Mouse (Mus musculus) forebrain, embryonic 16.5 days (tissue): ENCODE results near the gene Marc1. TPM values are rescaled to one million over a fixed set of nuclear protein-coding genes. Genes with fewer than 3 reads are reported as not detected.

Experiments used
- ATAC-seq: fragments of 200-750 bp; cut with Nextera tagmentation; 2 replicates; pipeline ENCODE4 v1.8.0; 2017; ENCODE audit warnings: mild to moderate bottlenecking, moderate library complexity
- H3K27ac ChIP-seq: fragments of 300-500 bp; sonication (generic); 2 replicates; pipeline ENCODE4 v1.5.1; 2014; ENCODE audit warnings: low read length, control low read depth
- H3K27me3 ChIP-seq: fragments of 300-500 bp; sonication (generic); replicated peaks from 2 replicates; pipeline ENCODE4 v1.6.1; 2014; ENCODE audit warnings: low read length; ENCODE audit not compliant: control insufficient read depth, insufficient read depth
- H3K36me3 ChIP-seq: fragments of 300-500 bp; sonication (generic); 2 replicates; pipeline ENCODE4 v1.6.1; 2014; ENCODE audit not compliant: control insufficient read depth, insufficient read depth
- H3K4me1 ChIP-seq: fragments of 300-500 bp; sonication (generic); replicated peaks from 2 replicates; pipeline ENCODE4 v1.6.1; 2014; ENCODE audit warnings: low read length; ENCODE audit not compliant: control insufficient read depth, insufficient read depth
- H3K4me2 ChIP-seq: fragments of 300-500 bp; sonication (generic); 2 replicates; pipeline ENCODE4 v1.6.1; 2014; ENCODE audit warnings: mild to moderate bottlenecking, low read length, control low read depth
- H3K4me3 ChIP-seq: fragments of 300-500 bp; sonication (generic); replicated peaks from 2 replicates; pipeline ENCODE4 v1.5.1; 2014; ENCODE audit warnings: mild to moderate bottlenecking, low read length, control low read depth
- H3K9ac ChIP-seq: fragments of 300-500 bp; sonication (generic); replicated peaks from 2 replicates; pipeline ENCODE4 v1.6.1; 2014; ENCODE audit warnings: low read depth, low read length, control low read depth
- H3K9me3 ChIP-seq: fragments of 300-500 bp; sonication (generic); 2 replicates; pipeline ENCODE4 v1.6.1; 2016; ENCODE audit warnings: low read length; ENCODE audit not compliant: control insufficient read depth
- WGBS: fragments of 180-500 bp; shearing (Covaris S2); extraction: QIAGEN DNeasy Blood & Tissue Kit; methylation state at CpG from one replicate; pipeline ENCODE4 v1.1.7; 2014; 5-methylcytosine and 5-hydroxymethylcytosine counted together
- polyA plus RNA-seq: library from polyadenylated mRNA; unstranded; fragments of >200 nt; fragmentation: Nextera tagmentation; extraction: Ambion mirVana; gene quantifications from 2 replicates; pipeline ENCODE4 v1.2.1, GENCODE M21; 2015

Marc1 gene
- polyA plus RNA-seq, 1 experiment from 2014 or later = not detected

- Histone ChIP-seq H3K27me3 (no peaks in the 10 kb centered on the region), H3K4me3 (no peak overlapping the region), H3K4me1 (peaks cover 11% of the 10 kb centered on the region), H3K27ac (no peak overlapping the region), H3K36me3 (peaks cover 5% of the 10 kb centered on the region), H3K9ac (no peak overlapping the region), H3K9me3 (no peaks in the 10 kb centered on the region), H3K4me2 (peak overlapping the region; percentile 22; the same call in 1 of the 2 replicates)
- WGBS = 26% methylated on average over 23 of the region's 23 CpGs
- no peak for ATAC-seq
These were observed 16.1 kb upstream of the Marc1 start for GRCm38 (mm10) chr1:184827175-184827701.

- Histone ChIP-seq H3K36me3 (no peaks in the 10 kb centered on the region), H3K4me2 (peak overlapping the region; percentile 34; the same call in 1 of the 2 replicates), H3K27me3 (no peaks in the 10 kb centered on the region), H3K4me3 (no peak overlapping the region), H3K9ac (no peak overlapping the region), H3K27ac (no peak overlapping the region), H3K9me3 (no peaks in the 10 kb centered on the region), H3K4me1 (peaks cover 11% of the 10 kb centered on the region)
- WGBS = 23% methylated on average over 11 of the region's 11 CpGs
- ATAC-seq = peak; percentile 32; the same call in 1 of the 2 replicates
These were observed 14.0 kb upstream of the Marc1 start for GRCm38 (mm10) chr1:184825093-184825492.

- WGBS = 2% methylated on average over 12 of the region's 12 CpGs
These were observed 13.3 kb upstream of the Marc1 start for GRCm38 (mm10) chr1:184824439-184824851.

GRCm38 (mm10) chr1:184822678-184823077 lies 11.6 kb upstream of the Marc1 start:
- H3K4me3 ChIP-seq = peak overlapping the region; percentile 29
- H3K4me1 ChIP-seq = peaks cover 11% of the 10 kb centered on the region
- no peaks in the 10 kb centered on the region for H3K9me3 ChIP-seq
- WGBS = 11% methylated on average over 11 of the region's 11 CpGs
- H3K27me3 ChIP-seq = no peaks in the 10 kb centered on the region
- 0 out of 2 replicates have a peak overlapping the region, but pooled peaks have one; percentile 32 for H3K9ac ChIP-seq
- no peaks in the 10 kb centered on the region; the same call in 1 of the 2 replicates for H3K36me3 ChIP-seq
- peak; percentile 84 for ATAC-seq
- H3K27ac ChIP-seq = no peak overlapping the region
- H3K4me2 ChIP-seq = peak overlapping the region; percentile 48

More at GRCm38 (mm10) chr1:184824439-184824851, 13.3 kb upstream of the Marc1 start:
- H3K9ac ChIP-seq = no peak overlapping the region
- no peaks in the 10 kb centered on the region for H3K9me3 ChIP-seq
- H3K27ac ChIP-seq = no peak overlapping the region
- peaks cover 11% of the 10 kb centered on the region for H3K4me1 ChIP-seq
- peak; percentile 81 for ATAC-seq
- H3K4me3 ChIP-seq = no peak overlapping the region
- peak overlapping the region; percentile 34; the same call in 1 of the 2 replicates for H3K4me2 ChIP-seq
- no peaks in the 10 kb centered on the region for H3K36me3 ChIP-seq
- no peaks in the 10 kb centered on the region for H3K27me3 ChIP-seq

GRCm38 (mm10) chr1:184817768-184818167 lies 6.7 kb upstream of the Marc1 start:
- 88% methylated on average over 6 of the region's 6 CpGs for WGBS
- no peak overlapping the region for H3K9ac ChIP-seq
- no peak for ATAC-seq
- no peaks in the 10 kb centered on the region for H3K27me3 ChIP-seq
- no peak overlapping the region for H3K27ac ChIP-seq
- no peaks in the 10 kb centered on the region; the same call in 1 of the 2 replicates for H3K36me3 ChIP-seq
- H3K4me2 ChIP-seq = no peak overlapping the region
- no peaks in the 10 kb centered on the region for H3K9me3 ChIP-seq
- H3K4me3 ChIP-seq = no peak overlapping the region
- H3K4me1 ChIP-seq = peaks cover 1% of the 10 kb centered on the region; the same call in 1 of the 2 replicates

GRCm38 (mm10) chr1:184811716-184812250 lies 670 bp upstream of the Marc1 start:
- no peak overlapping the region for H3K4me2 ChIP-seq
- no peak overlapping the region for H3K9ac ChIP-seq
- peaks cover 8% of the 10 kb centered on the region; the same call in 1 of the 2 replicates for H3K27me3 ChIP-seq
- H3K27ac ChIP-seq = no peak overlapping the region
- H3K4me1 ChIP-seq = peaks cover 6% of the 10 kb centered on the region
- H3K9me3 ChIP-seq = no peaks in the 10 kb centered on the region
- H3K36me3 ChIP-seq = no peaks in the 10 kb centered on the region
- no peak overlapping the region for H3K4me3 ChIP-seq
- no peak for ATAC-seq
- 83% methylated on average over 8 of the region's 8 CpGs for WGBS

- Histone ChIP-seq H3K27me3 (peaks cover 8% of the 10 kb centered on the region; the same call in 1 of the 2 replicates), H3K4me1 (peaks cover 6% of the 10 kb centered on the region), H3K27ac (no peak overlapping the region), H3K9ac (no peak overlapping the region), H3K9me3 (no peaks in the 10 kb centered on the region), H3K36me3 (no peaks in the 10 kb centered on the region), H3K4me2 (no peak overlapping the region), H3K4me3 (no peak overlapping the region)
- no peak for ATAC-seq
- 82% methylated on average over 6 of the region's 6 CpGs for WGBS
These were observed 1.5 kb downstream of the Marc1 start for GRCm38 (mm10) chr1:184809578-184810001.

- WGBS = 84% methylated on average over 17 of the region's 17 CpGs
- no peaks in the 10 kb centered on the region for H3K36me3 ChIP-seq
- peaks cover 6% of the 10 kb centered on the region for H3K4me1 ChIP-seq
- no peak overlapping the region for H3K4me3 ChIP-seq
- no peak overlapping the region for H3K4me2 ChIP-seq
- H3K9ac ChIP-seq = no peak overlapping the region
- H3K9me3 ChIP-seq = no peaks in the 10 kb centered on the region
- peaks cover 8% of the 10 kb centered on the region; the same call in 1 of the 2 replicates for H3K27me3 ChIP-seq
- ATAC-seq = no peak
- no peak overlapping the region for H3K27ac ChIP-seq
These were observed 2.6 kb downstream of the Marc1 start for GRCm38 (mm10) chr1:184808418-184809012.

- Histone ChIP-seq H3K9ac (no peak overlapping the region), H3K27ac (no peak overlapping the region)
- WGBS = 65% methylated on average over 15 of the region's 15 CpGs
These were observed 3.3 kb downstream of the Marc1 start for GRCm38 (mm10) chr1:184807627-184808417.

More at GRCm38 (mm10) chr1:184807627-184808417, 3.3 kb downstream of the Marc1 start:
- Histone ChIP-seq H3K9me3 (no peaks in the 10 kb centered on the region), H3K4me3 (no peak overlapping the region), H3K4me2 (no peak overlapping the region), H3K4me1 (peaks cover 6% of the 10 kb centered on the region), H3K36me3 (no peaks in the 10 kb centered on the region), H3K27me3 (peaks cover 8% of the 10 kb centered on the region; the same call in 1 of the 2 replicates)
- ATAC-seq = no peak
